Mouse (Mus musculus) c-Kit-positive CD71-negative TER-119-negative erythroid progenitor cells, embryonic 14.5 days (primary cell): ENCODE results near the gene Celf2.

Source experiments
- DNase-seq: peaks from one replicate; pipeline ENCODE4 v3.0.0-alpha.2; 2013; ENCODE audit warnings: low read depth

Celf2 gene

GRCm38 (mm10) chr2:6909921-6910320 lies 599.4 kb downstream of the Celf2 start:
- DNase-seq, result no peak

GRCm38 (mm10) chr2:6904411-6904810 lies 605.0 kb downstream of the Celf2 start:
- no peak for DNase-seq

GRCm38 (mm10) chr2:6903251-6903763 lies 606.1 kb downstream of the Celf2 start:
- no peak for DNase-seq

GRCm38 (mm10) chr2:6896896-6897295 lies 612.5 kb downstream of the Celf2 start:
- no peak for DNase-seq

GRCm38 (mm10) chr2:6893597-6893996 lies 615.8 kb downstream of the Celf2 start:
- no peak for DNase-seq

GRCm38 (mm10) chr2:6893095-6893494 lies 616.3 kb downstream of the Celf2 start:
- DNase-seq, result no peak

- DNase-seq, result no peak
Measured at GRCm38 (mm10) chr2:6884796-6885711, 624.3 kb downstream of the Celf2 start.

GRCm38 (mm10) chr2:6883996-6884795 lies 625.2 kb downstream of the Celf2 start:
- no peak for DNase-seq

- DNase-seq, result no peak
Measured at GRCm38 (mm10) chr2:6882236-6882885, 627.0 kb downstream of the Celf2 start.

GRCm38 (mm10) chr2:6880941-6881575 lies 628.3 kb downstream of the Celf2 start:
- no peak for DNase-seq

GRCm38 (mm10) chr2:6877094-6877493 lies 632.3 kb downstream of the Celf2 start:
- DNase-seq, result no peak

- no peak for DNase-seq
Measured at GRCm38 (mm10) chr2:6876547-6876946, 632.8 kb downstream of the Celf2 start.

- no peak for DNase-seq
Measured at GRCm38 (mm10) chr2:6875071-6875611, 634.2 kb downstream of the Celf2 start.

GRCm38 (mm10) chr2:6874266-6874955 lies 635.0 kb downstream of the Celf2 start:
- no peak for DNase-seq

GRCm38 (mm10) chr2:6873711-6874110 lies 635.7 kb downstream of the Celf2 start:
- no peak for DNase-seq

GRCm38 (mm10) chr2:6872894-6873255 lies 636.5 kb downstream of the Celf2 start:
- peak; percentile 18 for DNase-seq

- DNase-seq, result peak; percentile 18
Measured at GRCm38 (mm10) chr2:6872131-6872893, 637.1 kb downstream of the Celf2 start.

GRCm38 (mm10) chr2:6871281-6872130 lies 637.9 kb downstream of the Celf2 start:
- no peak for DNase-seq
